Mouse (Mus musculus) heart, adult 2 months (tissue): ENCODE data around the gene Hmg20a. TPM values are rescaled to one million over a fixed set of nuclear protein-coding genes. Genes with fewer than 3 reads are reported as not detected.
A peak's percentile ranks its signal among the peaks of the same experiment; 100 is the strongest.
"Not testable (repeated sequence)": the region's sequence is repeated elsewhere in the genome, so short reads cannot be mapped to it uniquely, and the experiment has no call there.

ENCODE experiments used
- DNase-seq, 2 experiments: peaks; one replicate each; pipeline ENCODE4 v3.0.0; 2021
- H3K27ac ChIP-seq: fragments of 200-600 bp; 2 replicates; pipeline ENCODE4 v1.8.1; 2022
- H3K27me3 ChIP-seq: fragments of 200-500 bp; 2 replicates; pipeline ENCODE4 v1.6.1; 2012; ENCODE audit warnings: mild to moderate bottlenecking, low read length, inconsistent platforms, mixed read lengths; ENCODE audit not compliant: control insufficient read depth, insufficient read depth
- H3K36me3 ChIP-seq: fragments of 200-500 bp; 2 replicates; pipeline ENCODE4 v1.6.1; 2012; ENCODE audit warnings: low read length, inconsistent platforms; ENCODE audit not compliant: control insufficient read depth, insufficient read depth
- H3K4me1 ChIP-seq: fragments of 200-500 bp; 2 replicates; pipeline ENCODE4 v1.6.1; 2011; ENCODE audit warnings: low read length; ENCODE audit not compliant: control insufficient read depth, insufficient read depth
- H3K4me3 ChIP-seq: fragments of 200-600 bp; 2 replicates; pipeline ENCODE4 v1.8.1; 2022
- H3K79me2 ChIP-seq: fragments of 200-500 bp; replicated peaks from 2 replicates; pipeline ENCODE4 v1.6.1; 2012; ENCODE audit warnings: mild to moderate bottlenecking, inconsistent platforms, low read length, moderate library complexity, mixed read lengths; ENCODE audit not compliant: control insufficient read depth, insufficient read depth
- H3K9ac ChIP-seq: fragments of 200-500 bp; 2 replicates; pipeline ENCODE4 v1.6.1; 2012; ENCODE audit warnings: low read depth, mild to moderate bottlenecking, control low read depth, inconsistent platforms, low read length, mixed read lengths
- CTCF ChIP-seq: fragments of 200-600 bp; IDR thresholded peaks from 2 replicates; pipeline ENCODE4 v1.8.1; 2022; ENCODE audit warnings: antibody characterized with exemption, mild to moderate bottlenecking, moderate library complexity
- EP300 ChIP-seq: fragments of 200-500 bp; IDR thresholded peaks from 2 replicates; pipeline ENCODE4 v1.6.1; 2011; ENCODE audit warnings: low read depth, low read length, control low read depth; ENCODE audit not compliant: insufficient read depth
- POLR2A ChIP-seq: fragments of 200-500 bp; IDR thresholded peaks from 2 replicates; pipeline ENCODE4 v1.6.1; 2011; ENCODE audit warnings: mild to moderate bottlenecking, low read depth, low read length, control low read depth; ENCODE audit not compliant: insufficient read depth
- WGBS: fragments of 180-500 bp; shearing (Covaris S2); methylation state at CpG from one replicate; pipeline ENCODE4 v1.1.7; 2018; 5-methylcytosine and 5-hydroxymethylcytosine counted together
- intact Hi-C: fragments of 180-260 bp; cut with DNase I; formaldehyde crosslinking; loops from one replicate; pipeline ENCODE4 v1.15.1; 2025
- polyA plus RNA-seq: library from polyadenylated mRNA; depleted of rRNA; stranded (reverse); fragments of >200 nt; gene quantifications from 2 replicates; pipeline ENCODE4 v1.2.3, GENCODE M21; 2012
- total RNA-seq, 2 experiments: library from RNA; stranded (reverse); gene quantifications; 2 replicates each; pipeline ENCODE4 v1.2.3; 2021

Gene Hmg20a
- total and polyA plus RNA-seq, 3 experiments: 18.0 to 19.4 (median 18.6) TPM

DNA sequence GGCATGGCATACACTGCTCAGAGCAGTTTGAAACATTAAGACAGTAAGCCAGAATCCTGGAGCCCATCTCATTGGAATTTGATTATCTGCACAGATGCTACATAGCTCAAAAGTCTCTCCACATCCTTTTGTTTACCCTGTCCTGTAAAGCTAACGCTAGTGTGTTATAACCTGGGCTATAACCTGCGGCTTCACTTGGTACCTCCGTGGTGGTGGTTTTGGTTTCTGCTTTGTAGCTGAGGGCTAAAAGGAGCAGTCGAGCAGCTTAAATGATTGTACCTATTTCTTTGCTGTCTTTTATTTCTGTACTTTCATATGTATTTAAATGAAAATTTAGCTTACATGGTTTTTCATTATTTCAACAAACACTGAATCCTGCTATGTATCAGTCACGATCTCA is 3.6 kb downstream of the Hmg20a start:
- Histone ChIP-seq H3K4me1 (peaks cover 18% of the 10 kb centered on the region), H3K79me2 (peaks cover 6% of the 10 kb centered on the region), H3K27ac (peak overlapping the region; percentile 44; the same call in 1 of the 2 replicates), H3K4me3 (no peak overlapping the region), H3K36me3 (peaks cover 33% of the 10 kb centered on the region), H3K9ac (no peak overlapping the region), H3K27me3 (no peaks in the 10 kb centered on the region)
- WGBS: 59% methylated on average over 5 of the region's 5 CpGs
- no peak for DNase-seq
- intact Hi-C loops: no loop called here
- TF ChIP-seq EP300 (no peak), POLR2A (no peak), CTCF (no peak)

DNA sequence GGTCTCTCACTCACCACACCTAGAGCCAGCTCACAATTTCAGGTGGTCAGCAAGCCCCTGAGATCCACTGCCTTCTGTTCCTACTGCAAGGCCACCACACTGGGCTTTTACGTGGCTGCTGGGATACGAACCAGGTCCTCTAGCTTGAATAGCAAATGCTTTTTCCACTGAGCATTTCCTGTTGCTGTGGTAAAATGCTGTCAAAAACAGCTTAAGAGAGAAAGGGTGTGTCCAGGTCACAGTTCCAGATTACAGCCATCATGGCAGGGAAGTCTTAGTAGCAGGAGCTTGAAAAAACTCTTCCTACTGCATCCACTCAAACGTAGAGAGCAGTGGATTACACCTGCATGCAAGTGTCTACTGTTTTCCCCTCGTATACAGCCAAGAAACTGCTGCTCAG is 6.5 kb downstream of the Hmg20a start:
- no peak for TF ChIP-seq POLR2A
- TF ChIP-seq CTCF: no peak
- no peak for TF ChIP-seq EP300
- Histone ChIP-seq H3K79me2 (peaks cover 8% of the 10 kb centered on the region), H3K36me3 (peaks cover 36% of the 10 kb centered on the region), H3K27ac (peak overlapping the region; percentile 2; the same call in 1 of the 2 replicates), H3K4me1 (peaks cover 16% of the 10 kb centered on the region), H3K27me3 (no peaks in the 10 kb centered on the region), H3K9ac (no peak overlapping the region), H3K4me3 (no peak overlapping the region)
- intact Hi-C loops: no loop called here
- no peak for DNase-seq
- 39% methylated on average over 4 of the region's 4 CpGs for WGBS

DNA sequence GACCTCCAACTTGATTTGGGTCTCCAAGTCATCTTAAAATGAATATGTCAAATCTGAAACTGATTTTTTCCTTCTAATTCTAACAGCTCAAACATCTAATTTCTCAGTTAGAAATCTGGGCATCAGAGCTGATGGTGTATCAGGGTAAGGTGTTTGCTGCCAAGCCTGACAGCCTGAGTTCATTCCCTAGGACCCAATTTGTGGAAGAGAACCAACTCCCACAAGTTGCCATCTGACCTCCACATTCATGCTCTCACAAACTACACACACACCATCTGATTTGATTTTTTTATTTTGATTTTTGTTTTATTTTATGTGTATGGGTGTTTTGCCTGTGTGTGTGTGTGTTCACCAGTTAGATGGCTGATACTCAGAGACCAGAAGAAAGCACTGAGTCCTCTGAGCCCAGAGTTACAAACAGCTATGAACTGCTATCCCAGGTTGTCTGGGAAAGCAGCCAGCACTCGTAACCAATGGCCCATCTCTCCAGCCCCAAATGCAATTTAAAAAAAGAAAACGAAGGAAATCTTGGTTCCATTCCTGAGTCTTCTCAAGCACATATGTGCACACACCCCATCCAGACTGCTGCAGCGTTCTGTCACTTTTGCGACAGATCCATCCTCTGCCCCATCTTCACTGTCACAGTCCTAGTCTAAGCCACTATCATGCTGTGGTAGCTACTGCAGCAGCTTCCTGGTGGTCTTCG is 17.6 kb downstream of the Hmg20a start:
- 64% methylated on average over 5 of the region's 5 CpGs for WGBS
- Histone ChIP-seq H3K4me3 (no peak overlapping the region), H3K27me3 (no peaks in the 10 kb centered on the region), H3K27ac (no peak overlapping the region), H3K9ac (no peak overlapping the region), H3K4me1 (no peaks in the 10 kb centered on the region; the same call in 1 of the 2 replicates), H3K36me3 (peaks cover 4% of the 10 kb centered on the region), H3K79me2 (no peaks in the 10 kb centered on the region)
- no peak for TF ChIP-seq POLR2A
- intact Hi-C loops: no loop called here
- DNase-seq: no peak

DNA sequence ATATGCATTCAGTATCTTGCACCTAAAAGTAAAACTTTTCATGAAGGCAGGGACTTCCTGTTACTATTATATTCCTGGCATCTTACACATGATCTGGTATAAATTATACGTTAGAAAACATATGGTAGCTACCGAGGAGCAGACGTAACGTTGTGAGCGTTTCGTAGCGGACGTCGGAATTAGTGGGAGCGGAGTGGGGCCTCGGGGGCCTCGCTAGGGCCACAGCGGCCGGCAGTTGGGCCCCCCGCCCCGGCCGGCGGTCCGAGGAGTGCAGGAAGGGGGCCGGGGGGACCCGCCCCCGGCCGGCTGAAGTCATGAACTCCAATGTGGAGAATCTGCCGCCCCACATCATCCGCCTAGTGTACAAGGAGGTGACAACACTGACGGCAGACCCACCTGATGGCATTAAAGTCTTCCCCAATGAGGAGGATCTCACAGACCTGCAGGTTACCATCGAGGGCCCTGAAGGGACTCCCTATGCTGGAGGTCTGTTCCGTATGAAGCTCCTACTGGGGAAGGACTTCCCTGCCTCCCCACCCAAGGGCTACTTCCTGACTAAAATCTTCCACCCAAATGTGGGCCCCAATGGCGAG is 19.0 kb downstream of the Hmg20a start:
- H3K27ac ChIP-seq, H3K4me1 ChIP-seq, H3K79me2 ChIP-seq, intact Hi-C loops, H3K4me3 ChIP-seq, H3K36me3 ChIP-seq, H3K27me3 ChIP-seq, H3K9ac ChIP-seq, DNase-seq: not testable (repeated sequence)
- 92% methylated on average over 26 of the region's 29 CpGs for WGBS

DNA sequence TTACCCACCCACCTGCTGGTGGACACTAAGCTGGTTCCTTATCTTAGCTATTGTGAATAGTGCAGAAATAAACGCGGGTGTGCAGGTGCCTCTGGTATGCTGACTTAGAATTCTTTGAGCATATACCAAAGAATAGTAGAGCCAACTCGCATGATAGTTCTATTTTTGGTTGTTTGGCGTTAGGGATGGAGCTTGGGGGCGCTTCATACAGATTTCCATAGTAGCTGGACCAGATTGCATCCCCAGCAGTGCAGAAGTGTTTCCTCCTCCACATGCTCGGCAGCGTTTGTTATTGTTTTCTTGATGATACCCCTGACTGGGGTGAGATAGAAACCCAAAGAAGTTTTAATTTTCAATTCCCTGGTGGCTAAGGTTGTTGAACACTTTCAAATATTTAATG is 21.3 kb downstream of the Hmg20a start:
- TF ChIP-seq EP300 (no peak), CTCF (no peak), POLR2A (no peak)
- intact Hi-C loops: no loop called here
- H3K27ac ChIP-seq: no peak overlapping the region

DNA sequence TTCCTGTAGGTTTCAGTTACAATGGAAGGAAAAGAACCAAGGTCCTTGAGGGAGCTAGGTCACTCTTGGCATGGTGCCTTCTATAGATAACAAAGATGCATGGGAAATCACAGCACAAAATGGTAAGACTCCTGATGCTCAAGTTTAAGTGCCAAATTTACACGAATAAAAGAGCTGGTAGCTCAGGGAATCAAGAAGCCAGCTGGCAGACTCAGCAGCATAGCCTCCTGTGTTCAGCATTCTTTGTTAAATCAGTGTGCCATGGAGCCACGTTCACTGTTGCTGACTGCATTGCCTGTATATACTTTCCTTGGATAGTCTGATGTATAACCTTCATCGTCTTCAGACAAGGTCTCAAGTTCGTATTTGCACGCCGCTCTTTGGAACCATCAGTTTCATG is 33.2 kb downstream of the Hmg20a start:
- Histone ChIP-seq H3K4me3 (no peak overlapping the region), H3K4me1 (peaks cover 2% of the 10 kb centered on the region), H3K79me2 (peaks cover 3% of the 10 kb centered on the region), H3K27ac (no peak overlapping the region), H3K27me3 (no peaks in the 10 kb centered on the region), H3K36me3 (peaks cover 3% of the 10 kb centered on the region; the same call in 1 of the 2 replicates), H3K9ac (no peak overlapping the region)
- 69% methylated on average over 6 of the region's 6 CpGs for WGBS
- intact Hi-C loops: no loop called here
- TF ChIP-seq POLR2A (no peak), EP300 (no peak), CTCF (no peak)
- DNase-seq: no peak

More for the DNA sequence above, 21.3 kb downstream of the Hmg20a start:
- no peaks in the 10 kb centered on the region; the same call in 1 of the 2 replicates for H3K4me1 ChIP-seq
- DNase-seq: no peak
- H3K9ac ChIP-seq: no peak overlapping the region
- 26% methylated on average over 7 of the region's 7 CpGs for WGBS
- H3K4me3 ChIP-seq: no peak overlapping the region
- peaks cover 3% of the 10 kb centered on the region; the same call in 1 of the 2 replicates for H3K36me3 ChIP-seq
- no peaks in the 10 kb centered on the region for H3K79me2 ChIP-seq
- no peaks in the 10 kb centered on the region for H3K27me3 ChIP-seq
